Mouse (Mus musculus): Measurements from ENCODE around the gene Acss1. TPM values are rescaled to one million over a fixed set of nuclear protein-coding genes. Genes with fewer than 3 reads are reported as not detected.
A peak's percentile ranks its signal among the peaks of the same experiment; 100 is the strongest.

Acss1 gene
- polyA plus RNA-seq, 1 experiment from 2014 or later, result 28.7 TPM

DNA sequence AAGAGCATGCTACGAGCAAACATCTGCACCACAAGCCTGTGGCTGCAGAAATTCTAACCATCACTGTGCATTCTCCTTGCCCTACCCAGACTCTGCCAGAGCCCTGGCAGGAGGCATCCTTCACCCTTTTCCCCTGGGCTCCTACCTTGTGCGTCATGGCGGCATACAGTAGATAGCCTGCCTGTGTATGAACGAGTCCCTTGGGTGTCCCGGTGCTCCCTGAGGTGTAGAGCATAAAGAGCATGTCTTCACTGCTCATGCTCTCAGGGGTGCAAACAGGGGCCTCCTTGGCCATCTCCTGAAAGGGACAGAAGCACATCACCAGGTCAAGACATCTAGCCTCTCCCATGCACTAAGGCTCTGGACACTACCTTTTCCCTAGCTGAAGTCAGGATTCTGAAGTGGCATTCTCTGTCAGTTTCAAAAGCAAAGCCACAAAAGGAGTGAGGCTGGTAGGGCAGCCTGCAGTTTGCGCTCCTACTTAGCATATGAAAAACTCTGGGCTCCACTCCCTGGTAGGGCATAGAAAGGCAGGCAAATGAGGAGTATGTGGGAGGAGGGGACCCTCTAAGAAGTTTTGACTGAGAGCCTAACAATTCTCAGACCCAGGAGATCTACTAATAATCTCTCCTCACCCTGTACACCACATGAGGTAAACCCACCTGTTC is 30.5 kb downstream of the Acss1 start:
- WGBS (ENCODE audit: insufficient replicate concordance), result 74% methylated on average over 6 of the region's 6 CpGs
- H3K9ac ChIP-seq, result 0 out of 2 replicates have a peak overlapping the region, but pooled peaks have one; percentile 27

DNA sequence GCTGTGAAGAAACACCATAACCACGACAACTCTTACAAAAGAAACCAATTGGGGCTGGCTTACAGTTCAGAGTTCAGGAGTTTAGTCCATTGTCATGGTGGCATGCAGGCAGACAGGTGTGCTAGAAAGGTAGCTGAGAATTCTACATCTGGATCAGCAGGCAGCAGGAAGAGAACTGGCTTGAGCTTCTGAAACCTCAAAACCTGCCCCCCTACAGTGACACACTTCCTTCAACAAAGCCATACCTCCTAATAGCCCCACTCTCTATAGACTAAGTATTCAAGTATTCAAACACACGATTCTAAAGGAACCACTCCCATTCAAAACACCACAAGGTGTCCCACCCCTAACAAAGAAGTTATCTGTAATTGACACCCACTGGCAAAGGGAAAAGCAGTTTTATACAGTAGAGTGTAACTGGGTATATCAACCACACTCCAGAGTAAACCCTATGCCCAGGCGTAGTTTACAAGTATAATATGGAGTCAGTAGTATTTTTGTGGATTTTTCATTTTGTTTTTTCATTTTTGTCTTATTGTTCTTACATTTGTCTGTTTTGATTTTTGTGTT is 32.3 kb downstream of the Acss1 start:
- DNase-seq (no peak), ATAC-seq (ENCODE audit: low read depth) (peak; percentile 81)
- WGBS (ENCODE audit: insufficient replicate concordance), result 41% methylated on average over 3 of the region's 3 CpGs
- H3K27me3 ChIP-seq, result no peaks in the 10 kb centered on the region
- no peak overlapping the region for H3K27ac ChIP-seq
- no peaks in the 10 kb centered on the region for H3K9me3 ChIP-seq (replicated peaks)
- H3K9ac ChIP-seq, result no peak overlapping the region
- H3K4me1 ChIP-seq (replicated peaks), result peaks cover 39% of the 10 kb centered on the region
- H3K4me2 ChIP-seq, result no peak overlapping the region
- peaks cover 87% of the 10 kb centered on the region for H3K36me3 ChIP-seq
- no peak overlapping the region for H3K4me3 ChIP-seq (replicated peaks)

More for the DNA sequence above, 30.5 kb downstream of the Acss1 start:
- peak overlapping the region; percentile 64 for H3K27ac ChIP-seq
- H3K4me1 ChIP-seq (replicated peaks), result peaks cover 39% of the 10 kb centered on the region
- no peak for DNase-seq
- H3K36me3 ChIP-seq, result peaks cover 92% of the 10 kb centered on the region
- no peaks in the 10 kb centered on the region for H3K9me3 ChIP-seq (replicated peaks)
- H3K4me2 ChIP-seq, result 0 out of 2 replicates have a peak overlapping the region, but pooled peaks have one; percentile 14
- ATAC-seq (ENCODE audit: low read depth), result no peak
- H3K4me3 ChIP-seq (replicated peaks), result no peak overlapping the region
- H3K27me3 ChIP-seq, result no peaks in the 10 kb centered on the region

DNA sequence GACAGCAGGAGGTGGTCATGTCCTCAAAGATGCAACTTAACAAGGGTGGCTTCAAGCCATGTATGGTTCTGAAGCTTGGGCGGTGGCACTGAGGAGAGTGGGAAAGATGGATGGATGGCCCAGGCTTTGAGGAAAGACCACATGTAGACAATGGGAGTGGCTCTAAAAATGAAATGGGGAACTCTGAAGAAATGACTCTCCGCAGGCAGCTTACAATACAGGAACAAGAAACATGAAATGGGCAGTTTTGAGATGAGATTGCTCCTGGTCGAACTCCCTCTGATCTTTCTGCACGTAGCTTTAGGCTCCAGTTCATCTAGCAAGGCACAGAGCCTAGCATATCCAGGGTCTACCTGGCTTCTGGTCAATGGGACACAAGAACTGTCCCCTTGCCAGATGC is 39.0 kb downstream of the Acss1 start:
- no peak overlapping the region for H3K27ac ChIP-seq
- no peaks in the 10 kb centered on the region for H3K4me1 ChIP-seq (replicated peaks)
- H3K9me3 ChIP-seq (replicated peaks), result no peaks in the 10 kb centered on the region
- 76% methylated on average over 4 of the region's 4 CpGs for WGBS (ENCODE audit: insufficient replicate concordance)
- no peak overlapping the region for H3K4me3 ChIP-seq (replicated peaks)
- no peak for DNase-seq
- no peak for ATAC-seq (ENCODE audit: low read depth)
- peaks cover 87% of the 10 kb centered on the region for H3K36me3 ChIP-seq
- no peak overlapping the region for H3K9ac ChIP-seq
- H3K27me3 ChIP-seq, result no peaks in the 10 kb centered on the region
- H3K4me2 ChIP-seq, result no peak overlapping the region

DNA sequence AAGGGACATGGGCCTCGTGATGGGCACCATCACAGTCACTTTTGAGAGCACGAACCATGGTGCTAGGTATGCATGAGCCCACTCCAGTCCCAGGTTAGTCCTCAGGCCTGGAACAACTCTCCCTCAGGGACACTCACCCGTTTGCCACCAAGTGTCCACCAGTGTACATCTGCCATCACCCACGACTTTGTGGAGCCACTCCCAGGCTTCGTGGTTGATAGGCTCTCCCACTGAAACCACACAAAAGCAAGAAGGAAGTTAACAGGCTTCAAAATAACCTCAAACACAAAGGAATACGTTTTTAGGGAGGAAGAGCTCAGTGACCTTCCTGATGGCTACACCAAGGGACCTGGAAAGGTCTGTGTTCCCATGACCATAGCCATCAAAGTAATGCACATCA is 41.2 kb downstream of the Acss1 start:
- H3K4me1 ChIP-seq (replicated peaks), result no peaks in the 10 kb centered on the region
- H3K9ac ChIP-seq, result no peak overlapping the region
- H3K36me3 ChIP-seq, result peaks cover 92% of the 10 kb centered on the region

DNA sequence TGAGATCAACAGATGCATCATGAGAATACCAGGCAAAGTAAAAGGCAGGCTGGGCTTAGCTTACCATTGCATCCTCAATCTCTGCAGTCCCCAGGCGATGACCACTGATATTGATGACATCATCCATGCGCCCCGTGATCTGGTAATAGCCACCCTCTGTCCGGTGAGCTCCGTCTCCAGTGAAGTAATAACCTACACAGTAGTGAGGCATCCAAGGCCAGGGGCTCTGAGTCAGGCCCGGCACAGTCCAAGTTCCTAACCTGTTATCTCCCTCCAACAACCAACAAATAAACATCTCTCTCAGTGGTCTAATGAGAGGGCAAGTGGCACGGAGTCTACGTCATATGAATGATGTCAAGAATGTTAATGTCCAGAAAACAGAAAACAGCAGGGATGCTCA is 43.4 kb downstream of the Acss1 start:
- Histone ChIP-seq H3K4me1 (replicated peaks) (no peaks in the 10 kb centered on the region), H3K27me3 (no peaks in the 10 kb centered on the region), H3K36me3 (peaks cover 96% of the 10 kb centered on the region), H3K9me3 (replicated peaks) (no peaks in the 10 kb centered on the region), H3K4me2 (no peak overlapping the region), H3K27ac (no peak overlapping the region), H3K4me3 (replicated peaks) (no peak overlapping the region), H3K9ac (no peak overlapping the region)
- DNase-seq (no peak), ATAC-seq (ENCODE audit: low read depth) (no peak)
- whole genome bisulfite sequencing (ENCODE audit: insufficient replicate concordance), result 86% methylated on average over 8 of the region's 8 CpGs

More for the DNA sequence above, 41.2 kb downstream of the Acss1 start:
- peak; percentile 17; the same call in 1 of the 2 replicates for ATAC-seq (ENCODE audit: low read depth)
- no peak for DNase-seq
- H3K27me3 ChIP-seq, result no peaks in the 10 kb centered on the region
- no peak overlapping the region for H3K4me2 ChIP-seq
- no peaks in the 10 kb centered on the region for H3K9me3 ChIP-seq (replicated peaks)
- 46% methylated on average over 6 of the region's 6 CpGs for WGBS (ENCODE audit: insufficient replicate concordance)
- no peak overlapping the region for H3K27ac ChIP-seq
- no peak overlapping the region for H3K4me3 ChIP-seq (replicated peaks)

DNA sequence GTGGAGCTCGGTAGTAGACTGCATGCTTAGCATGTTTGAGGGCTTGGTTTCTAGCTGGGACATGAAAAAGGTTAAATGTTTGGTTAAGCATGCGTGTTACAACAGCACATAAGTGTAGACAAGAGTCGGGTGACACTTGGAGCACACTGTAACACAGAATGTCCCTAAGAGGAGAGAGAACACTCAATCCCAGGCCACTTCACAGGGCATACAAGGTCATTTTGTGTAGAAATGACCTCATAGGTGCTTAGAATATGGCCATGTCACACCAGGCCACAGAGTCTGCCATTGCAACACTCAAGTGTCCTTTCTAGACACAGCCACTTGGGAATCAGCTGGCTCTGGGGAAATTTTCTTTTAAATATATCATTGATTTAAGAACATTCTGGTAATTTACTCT is 44.3 kb downstream of the Acss1 start:
- 85% methylated on average over 3 of the region's 3 CpGs for WGBS (ENCODE audit: insufficient replicate concordance)
- peaks cover 96% of the 10 kb centered on the region for H3K36me3 ChIP-seq
- H3K9me3 ChIP-seq (replicated peaks), result no peaks in the 10 kb centered on the region
- H3K27me3 ChIP-seq, result no peaks in the 10 kb centered on the region
- no peaks in the 10 kb centered on the region for H3K4me1 ChIP-seq (replicated peaks)
- ATAC-seq (ENCODE audit: low read depth) (no peak), DNase-seq (no peak)
- H3K4me2 ChIP-seq, result no peak overlapping the region
- H3K4me3 ChIP-seq (replicated peaks), result no peak overlapping the region
- H3K27ac ChIP-seq, result no peak overlapping the region
- no peak overlapping the region for H3K9ac ChIP-seq

DNA sequence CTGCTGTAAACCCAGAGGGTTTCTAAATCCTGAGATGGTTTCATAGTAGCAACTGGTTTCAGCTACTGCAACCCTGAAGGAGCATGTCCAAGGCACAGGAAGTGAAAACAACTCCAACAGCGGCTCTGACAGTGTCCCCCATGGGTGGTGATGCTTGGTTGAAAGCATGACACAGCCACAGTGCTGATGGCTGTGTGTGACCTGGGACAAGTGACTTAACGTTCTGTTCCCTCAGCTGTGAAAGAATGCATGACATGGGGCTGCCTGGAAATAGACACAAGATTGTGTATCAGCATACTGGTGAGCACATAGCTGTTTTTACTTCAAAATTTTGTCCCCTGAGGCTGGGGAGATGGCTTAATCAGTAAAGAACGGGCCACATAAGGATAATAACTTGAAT is 46.6 kb downstream of the Acss1 start:
- Histone ChIP-seq H3K27ac (no peak overlapping the region), H3K27me3 (no peaks in the 10 kb centered on the region), H3K4me2 (no peak overlapping the region), H3K36me3 (peaks cover 96% of the 10 kb centered on the region), H3K4me3 (replicated peaks) (no peak overlapping the region), H3K4me1 (replicated peaks) (no peaks in the 10 kb centered on the region), H3K9me3 (replicated peaks) (no peaks in the 10 kb centered on the region), H3K9ac (no peak overlapping the region)
- no peak for DNase-seq
- no peak for ATAC-seq (ENCODE audit: low read depth)
- 59% methylated on average over 3 of the region's 3 CpGs for WGBS (ENCODE audit: insufficient replicate concordance)

DNA sequence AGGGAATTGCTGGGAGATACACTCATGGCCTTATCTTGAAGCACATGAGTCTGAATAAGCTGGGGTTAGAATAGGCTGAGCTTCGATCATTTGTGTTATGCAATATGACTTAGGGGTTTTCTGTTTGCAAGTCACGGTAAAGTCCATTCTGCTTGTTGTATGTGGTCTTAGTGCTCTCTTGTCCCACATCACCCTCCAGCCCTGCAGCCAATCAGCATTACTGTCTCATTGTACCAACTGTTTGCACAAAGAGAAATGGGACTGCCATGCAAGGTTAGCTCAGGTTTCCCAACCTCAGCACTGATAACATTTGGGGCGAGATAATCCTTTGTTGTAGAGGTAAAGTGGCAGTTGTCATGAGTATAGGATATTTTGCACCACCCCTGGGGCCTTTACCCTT is 58.2 kb downstream of the Acss1 start:
- DNase-seq, result no peak
- Histone ChIP-seq H3K27ac (peak overlapping the region; percentile 60), H3K9ac (no peak overlapping the region), H3K4me2 (no peak overlapping the region), H3K4me1 (replicated peaks) (peaks cover 45% of the 10 kb centered on the region), H3K27me3 (no peaks in the 10 kb centered on the region), H3K36me3 (no peaks in the 10 kb centered on the region), H3K4me3 (replicated peaks) (no peak overlapping the region), H3K9me3 (replicated peaks) (no peaks in the 10 kb centered on the region)
- 21% methylated on average over 3 of the region's 3 CpGs for WGBS (ENCODE audit: insufficient replicate concordance)
- peak; percentile 21 for ATAC-seq (ENCODE audit: low read depth)

DNA sequence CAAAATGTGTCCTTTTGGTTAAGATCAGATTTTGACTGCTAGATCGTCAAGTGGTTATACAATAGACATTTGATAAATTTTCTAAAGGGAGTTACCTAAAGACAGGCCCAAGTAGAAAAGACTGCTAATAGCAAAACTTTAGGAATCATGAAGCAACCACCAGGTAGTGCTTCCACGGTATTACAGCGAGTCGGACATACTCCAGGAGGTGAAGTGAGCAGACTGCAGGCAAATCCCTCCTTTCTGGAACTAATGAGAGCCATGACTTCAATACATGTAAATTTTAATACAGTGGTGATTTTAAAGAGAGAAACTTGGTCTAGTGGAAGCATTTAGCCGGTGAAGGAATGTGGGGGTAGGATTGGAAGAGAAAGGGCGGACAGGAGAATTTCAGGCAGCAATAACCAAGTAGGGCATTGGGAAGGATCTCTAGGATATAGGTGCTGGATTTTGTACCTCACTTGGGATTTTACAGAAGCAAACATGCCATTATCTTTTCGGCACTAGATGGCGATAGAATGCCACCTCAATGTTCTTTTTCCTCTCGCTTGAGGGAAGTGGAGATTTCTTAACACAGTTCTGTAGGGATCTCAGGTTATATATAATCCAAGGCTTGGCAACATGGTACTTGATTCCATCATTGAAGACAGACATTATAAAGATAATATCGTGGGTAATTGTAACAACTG is 59.3 kb downstream of the Acss1 start:
- Histone ChIP-seq H3K9ac (peak overlapping the region; percentile 91), H3K9me3 (replicated peaks) (no peaks in the 10 kb centered on the region), H3K27ac (peak overlapping the region; percentile 73), H3K27me3 (no peaks in the 10 kb centered on the region), H3K36me3 (no peaks in the 10 kb centered on the region), H3K4me2 (peak overlapping the region; percentile 91), H3K4me1 (replicated peaks) (peaks cover 43% of the 10 kb centered on the region), H3K4me3 (replicated peaks) (peak overlapping the region; percentile 92)
- WGBS (ENCODE audit: insufficient replicate concordance), result 2% methylated on average over 10 of the region's 10 CpGs
- DNase-seq, result peak; percentile 56
- ATAC-seq (ENCODE audit: low read depth), result peak; percentile 35

DNA sequence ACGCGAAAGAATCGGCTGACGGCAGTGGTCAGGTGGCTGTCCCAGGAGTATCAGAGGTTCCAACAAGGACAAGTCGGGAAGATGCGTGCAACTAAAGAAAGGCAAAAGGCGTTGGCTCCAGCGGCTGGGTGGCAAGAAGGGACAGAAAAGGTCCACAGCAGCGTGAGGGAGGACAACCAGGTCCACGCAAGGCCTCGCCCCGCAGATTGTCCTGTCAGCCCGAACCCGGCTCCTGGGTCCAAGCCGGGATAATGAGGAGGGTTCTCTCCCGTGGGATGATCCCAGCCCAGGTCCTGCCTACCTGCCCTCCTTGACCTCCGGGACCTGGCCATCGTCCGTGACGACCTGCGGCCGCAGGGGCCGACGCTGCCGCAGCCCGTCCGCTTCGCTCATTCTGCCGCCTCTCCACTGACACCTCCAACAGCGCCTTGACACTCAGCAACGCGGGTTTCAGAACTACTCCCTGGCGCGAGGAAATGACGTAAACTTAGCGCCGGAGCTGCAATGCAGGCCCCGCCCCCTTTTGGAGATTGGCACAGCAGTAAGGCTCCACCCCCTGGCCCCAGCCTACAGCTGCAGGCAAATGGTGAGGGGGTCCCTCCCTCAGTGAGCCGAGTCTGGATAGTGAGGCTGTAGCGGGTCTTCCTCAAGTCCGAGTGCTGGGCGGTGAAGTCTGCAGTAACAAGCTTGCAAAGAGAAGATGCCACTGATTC is 60.1 kb downstream of the Acss1 start, which contains the start of gene Apmap:
Gene Apmap (minus strand): TSS at position 481 of the 713 bp plus-strand sequence.
- H3K4me2 ChIP-seq, result peak within 1 kb of the TSS; percentile 91
- WGBS (ENCODE audit: insufficient replicate concordance), result under 1% methylated on average over 42 of the region's 42 CpGs
- peak within 1 kb of the TSS; percentile 91 for H3K9ac ChIP-seq
- H3K4me1 ChIP-seq (replicated peaks), result peaks cover 45% of the 10 kb centered on the region
- H3K4me3 ChIP-seq (replicated peaks), result peak within 1 kb of the TSS; percentile 92
- peak; percentile 91 for ATAC-seq (ENCODE audit: low read depth)
- H3K27ac ChIP-seq, result peak within 1 kb of the TSS; percentile 79
- H3K36me3 ChIP-seq, result no peaks in the 10 kb centered on the region
- H3K9me3 ChIP-seq (replicated peaks), result no peaks in the 10 kb centered on the region
- peak; percentile 95 for DNase-seq
- H3K27me3 ChIP-seq, result no peaks in the 10 kb centered on the region

DNA sequence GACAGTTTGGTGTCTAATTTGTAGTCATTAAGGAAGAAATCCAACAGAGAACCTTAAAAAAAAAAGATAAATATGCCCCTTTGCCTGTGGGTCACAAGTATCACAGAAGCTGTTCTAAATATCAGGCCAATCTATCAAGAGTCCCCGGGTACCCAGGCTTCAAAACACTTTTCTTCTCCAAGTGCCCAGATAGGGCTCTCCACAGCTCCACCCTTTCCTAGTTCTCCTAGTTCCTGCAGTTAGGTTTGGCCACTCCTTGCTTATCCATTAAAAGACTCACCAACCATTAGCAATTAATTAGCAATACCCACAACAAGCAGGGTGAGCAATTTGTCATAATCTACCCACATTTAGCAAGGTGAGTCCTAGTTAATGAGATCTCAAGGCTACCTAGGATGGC is 61.2 kb downstream of the Acss1 start:
- Histone ChIP-seq H3K4me1 (replicated peaks) (peaks cover 45% of the 10 kb centered on the region), H3K4me3 (replicated peaks) (peak overlapping the region; percentile 92), H3K9ac (peak overlapping the region; percentile 91), H3K27ac (no peak overlapping the region), H3K9me3 (replicated peaks) (no peaks in the 10 kb centered on the region), H3K27me3 (no peaks in the 10 kb centered on the region), H3K4me2 (peak overlapping the region; percentile 91), H3K36me3 (no peaks in the 10 kb centered on the region)
- 25% methylated on average over 1 of the region's 1 CpGs for WGBS (ENCODE audit: insufficient replicate concordance)
- ATAC-seq (ENCODE audit: low read depth) (no peak), DNase-seq (no peak)

Measured in liver, embryonic 13.5 days (tissue).